Mouse (Mus musculus) midbrain, embryonic 12.5 days (tissue): Measurements from ENCODE around the gene 1700034J05Rik. TPM values are rescaled to one million over a fixed set of nuclear protein-coding genes. Genes with fewer than 3 reads are reported as not detected.

Experiments used
- polyA plus RNA-seq: library from polyadenylated mRNA; unstranded; fragments of >200 nt; fragmentation: Nextera tagmentation; extraction: Ambion mirVana; gene quantifications from 2 replicates; pipeline ENCODE4 v1.2.1, GENCODE M21; 2016

1700034J05Rik gene
- polyA plus RNA-seq, 1 experiment from 2014 or later: 0.15 TPM

Other genes starting within 250 kb of the 1700034J05Rik start
- gene Stk38l, start 229.4 kb downstream of the 1700034J05Rik start, polyA plus RNA-seq: 18.9 and 19.0 TPM in 2 replicates
- gene Arntl2, start 158.4 kb downstream of the 1700034J05Rik start, polyA plus RNA-seq: 1.3 and 2.4 TPM in 2 replicates
- gene Smco2, start 104.3 kb downstream of the 1700034J05Rik start, polyA plus RNA-seq: not detected in 2 replicates
- gene Ppfibp1, start 65.9 kb downstream of the 1700034J05Rik start, polyA plus RNA-seq: 25.0 and 25.8 TPM in 2 replicates
- 0.42 and 0.81 TPM in 2 replicates for gene Rep15, start 78.2 kb upstream of the 1700034J05Rik start, polyA plus RNA-seq
- gene Mrps35, start 88.3 kb upstream of the 1700034J05Rik start, polyA plus RNA-seq: 70.6 and 83.0 TPM in 2 replicates
- 0.21 and 0.32 TPM in 2 replicates for gene Mansc4, start 132.6 kb upstream of the 1700034J05Rik start, polyA plus RNA-seq
- 8.2 and 9.0 TPM in 2 replicates for gene Klhl42, start 137.0 kb upstream of the 1700034J05Rik start, polyA plus RNA-seq